Mouse (Mus musculus) lung, postnatal 0 days (tissue): ENCODE data around the gene Zw10. TPM values are rescaled to one million over a fixed set of nuclear protein-coding genes. Genes with fewer than 3 reads are reported as not detected.

Source experiments
- ATAC-seq: fragments of 200-750 bp; cut with Nextera tagmentation; 2 replicates; pipeline ENCODE4 v1.8.0; 2017; ENCODE audit warnings: moderate library complexity
- DNase-seq: peaks from one replicate; pipeline ENCODE4 v3.0.0-alpha.2; 2016; ENCODE audit warnings: low spot score
- H3K27ac ChIP-seq: fragments of 300-500 bp; sonication (generic); 2 replicates; pipeline ENCODE4 v1.5.1; 2014; ENCODE audit warnings: antibody characterized with exemption, mild to moderate bottlenecking, low read length, mixed read lengths
- H3K27me3 ChIP-seq: fragments of 300-500 bp; sonication (generic); replicated peaks from 2 replicates; pipeline ENCODE4 v1.6.1; 2014; ENCODE audit warnings: low read length, mixed read lengths; ENCODE audit not compliant: insufficient read depth
- H3K36me3 ChIP-seq: fragments of 300-500 bp; sonication (generic); 2 replicates; pipeline ENCODE4 v1.6.1; 2014; ENCODE audit warnings: low read length, mixed read lengths; ENCODE audit not compliant: insufficient read depth
- H3K4me1 ChIP-seq: fragments of 300-500 bp; sonication (generic); 2 replicates; pipeline ENCODE4 v1.6.1; 2014; ENCODE audit warnings: antibody characterized with exemption, low read depth, low read length, mixed read lengths; ENCODE audit not compliant: insufficient read depth
- H3K4me2 ChIP-seq: fragments of 300-500 bp; sonication (generic); replicated peaks from 2 replicates; pipeline ENCODE4 v1.6.1; 2014; ENCODE audit warnings: low read depth, mild to moderate bottlenecking, low read length, moderate library complexity, mixed read lengths
- H3K4me3 ChIP-seq: fragments of 300-500 bp; sonication (generic); 2 replicates; pipeline ENCODE4 v1.5.1; 2014; ENCODE audit warnings: low read depth, low read length
- H3K9ac ChIP-seq: fragments of 300-500 bp; sonication (generic); replicated peaks from 2 replicates; pipeline ENCODE4 v1.6.1; 2014; ENCODE audit warnings: low read depth, mild to moderate bottlenecking
- H3K9me3 ChIP-seq: fragments of 300-500 bp; sonication (generic); 2 replicates; pipeline ENCODE4 v1.6.1; 2016; ENCODE audit warnings: low read length, mixed read lengths
- CTCF ChIP-seq: IDR thresholded peaks from 2 replicates; pipeline ENCODE4 v1.5.1; 2016; ENCODE audit warnings: antibody characterized with exemption, mild to moderate bottlenecking
- EP300 ChIP-seq: IDR thresholded peaks from 2 replicates; pipeline ENCODE4 v1.6.1; 2016; ENCODE audit warnings: antibody characterized with exemption, mild to moderate bottlenecking, control low read depth
- WGBS: fragments of 180-500 bp; shearing (Covaris S2); extraction: QIAGEN DNeasy Blood & Tissue Kit; methylation state at CpG from one replicate; pipeline ENCODE4 v1.1.7; 2014; 5-methylcytosine and 5-hydroxymethylcytosine counted together
- polyA plus RNA-seq: library from polyadenylated mRNA; unstranded; fragments of >200 nt; fragmentation: Nextera tagmentation; extraction: Ambion mirVana; gene quantifications from 2 replicates; pipeline ENCODE4 v1.2.1, GENCODE M21; 2015

Gene Zw10
- polyA plus RNA-seq, 1 experiment from 2014 or later = 16.1 TPM

- DNase-seq (no peak), ATAC-seq (no peak)
- H3K9me3 ChIP-seq = no peaks in the 10 kb centered on the region
- TF ChIP-seq EP300 = no peak
- TF ChIP-seq CTCF = no peak
- no peak overlapping the region for H3K9ac ChIP-seq
- H3K27me3 ChIP-seq = no peaks in the 10 kb centered on the region
- no peak overlapping the region for H3K27ac ChIP-seq
- no peaks in the 10 kb centered on the region for H3K36me3 ChIP-seq
- no peak overlapping the region for H3K4me3 ChIP-seq
- H3K4me2 ChIP-seq = no peak overlapping the region
- H3K4me1 ChIP-seq = no peaks in the 10 kb centered on the region
- 83% methylated on average over 4 of the region's 4 CpGs for WGBS
These were observed 64.3 kb downstream of the Zw10 start for GRCm38 (mm10) chr9:49119759-49120158.

DNA sequence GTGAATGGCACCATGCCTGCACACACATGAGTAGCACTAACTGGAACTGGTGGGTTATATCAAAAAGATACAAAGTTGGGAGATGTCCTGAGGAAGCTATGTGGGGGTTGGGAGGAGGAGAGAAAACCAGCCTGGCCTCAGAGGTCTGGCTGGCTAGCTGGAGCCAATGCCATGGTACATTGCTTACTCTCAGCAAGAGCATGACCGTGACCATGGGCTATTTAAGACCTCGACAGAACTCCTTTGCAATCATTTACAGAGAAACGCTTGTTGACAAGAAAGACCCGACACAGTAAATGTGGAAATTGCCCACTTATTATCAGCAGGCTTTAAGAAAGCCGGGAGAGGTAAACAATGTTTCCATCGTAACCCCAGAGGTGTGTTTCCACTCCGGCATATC is 70.3 kb downstream of the Zw10 start:
- no peak for ATAC-seq
- TF ChIP-seq EP300 (no peak), CTCF (no peak)
- H3K9ac ChIP-seq = no peak overlapping the region
- no peak for DNase-seq
- H3K4me2 ChIP-seq = no peak overlapping the region
- H3K27ac ChIP-seq = no peak overlapping the region
- no peaks in the 10 kb centered on the region for H3K36me3 ChIP-seq
- H3K4me3 ChIP-seq = no peak overlapping the region
- no peaks in the 10 kb centered on the region for H3K9me3 ChIP-seq
- no peaks in the 10 kb centered on the region for H3K27me3 ChIP-seq
- no peaks in the 10 kb centered on the region for H3K4me1 ChIP-seq
- whole genome bisulfite sequencing = 61% methylated on average over 7 of the region's 7 CpGs

Other genes starting within 250 kb of the Zw10 start
- gene Zbtb16, start 219.4 kb upstream of the Zw10 start, polyA plus RNA-seq = 3.9 and 19.7 TPM in 2 replicates
- gene Htr3a, start 144.5 kb upstream of the Zw10 start, polyA plus RNA-seq = 0.07 and 0.11 TPM in 2 replicates
- not detected in 2 replicates for gene Htr3b, start 90.6 kb upstream of the Zw10 start, polyA plus RNA-seq
- 8.8 and 9.6 TPM in 2 replicates for gene Usp28, start 70.2 kb upstream of the Zw10 start, polyA plus RNA-seq
- 0.11 and 0.19 TPM in 2 replicates for gene Tmprss5, start 25.6 kb downstream of the Zw10 start, polyA plus RNA-seq
- gene Gm4894, start 194.9 kb downstream of the Zw10 start, polyA plus RNA-seq = not detected in 2 replicates